Mouse (Mus musculus): Measurements from ENCODE around the gene Lmx1b. TPM values are rescaled to one million over a fixed set of nuclear protein-coding genes. Genes with fewer than 3 reads are reported as not detected.

Gene Lmx1b
- polyA plus RNA-seq, 1 experiment from 2014 or later = 0.43 TPM

GRCm38 (mm10) chr2:33595085-33595423 is 45.3 kb downstream of the Lmx1b start:
- Histone ChIP-seq H3K27me3 (replicated peaks; ENCODE audit: control insufficient read depth, insufficient read depth, low read length) (no peaks in the 10 kb centered on the region), H3K9ac (ENCODE audit: low read depth, low read length) (no peak overlapping the region), H3K4me1 (ENCODE audit: control insufficient read depth, insufficient read depth, low read length) (peaks cover 19% of the 10 kb centered on the region), H3K36me3 (ENCODE audit: control insufficient read depth, insufficient read depth, low read length) (no peaks in the 10 kb centered on the region), H3K9me3 (ENCODE audit: control insufficient read depth, low read length) (no peaks in the 10 kb centered on the region), H3K4me2 (ENCODE audit: low read depth, low read length) (no peak overlapping the region), H3K27ac (replicated peaks; ENCODE audit: low read depth, low read length) (no peak overlapping the region; the same call in 1 of the 2 replicates), H3K4me3 (ENCODE audit: low read depth, low read length) (no peak overlapping the region)
- DNase-seq (ENCODE audit: low spot score) (no peak), ATAC-seq (ENCODE audit: low read depth) (peak; percentile 34)
- 18% methylated on average over 6 of the region's 7 CpGs for WGBS

GRCm38 (mm10) chr2:33594181-33595084 is 45.9 kb downstream of the Lmx1b start:
- 50% methylated on average over 8 of the region's 9 CpGs for WGBS
- Histone ChIP-seq H3K9ac (ENCODE audit: low read depth, low read length) (no peak overlapping the region), H3K27ac (replicated peaks; ENCODE audit: low read depth, low read length) (no peak overlapping the region; the same call in 1 of the 2 replicates), H3K4me2 (ENCODE audit: low read depth, low read length) (no peak overlapping the region), H3K4me1 (ENCODE audit: control insufficient read depth, insufficient read depth, low read length) (peaks cover 19% of the 10 kb centered on the region), H3K36me3 (ENCODE audit: control insufficient read depth, insufficient read depth, low read length) (no peaks in the 10 kb centered on the region), H3K9me3 (ENCODE audit: control insufficient read depth, low read length) (no peaks in the 10 kb centered on the region), H3K27me3 (replicated peaks; ENCODE audit: control insufficient read depth, insufficient read depth, low read length) (no peaks in the 10 kb centered on the region), H3K4me3 (ENCODE audit: low read depth, low read length) (no peak overlapping the region)
- DNase-seq (ENCODE audit: low spot score) = no peak
- peak; percentile 37; the same call in 1 of the 2 replicates for ATAC-seq (ENCODE audit: low read depth)

GRCm38 (mm10) chr2:33592931-33593555 is 47.3 kb downstream of the Lmx1b start:
- Histone ChIP-seq H3K36me3 (ENCODE audit: control insufficient read depth, insufficient read depth, low read length) (no peaks in the 10 kb centered on the region), H3K9ac (ENCODE audit: low read depth, low read length) (no peak overlapping the region), H3K9me3 (ENCODE audit: control insufficient read depth, low read length) (no peaks in the 10 kb centered on the region), H3K4me2 (ENCODE audit: low read depth, low read length) (no peak overlapping the region), H3K27me3 (replicated peaks; ENCODE audit: control insufficient read depth, insufficient read depth, low read length) (no peaks in the 10 kb centered on the region), H3K27ac (replicated peaks; ENCODE audit: low read depth, low read length) (no peak overlapping the region), H3K4me1 (ENCODE audit: control insufficient read depth, insufficient read depth, low read length) (peaks cover 19% of the 10 kb centered on the region), H3K4me3 (ENCODE audit: low read depth, low read length) (no peak overlapping the region)
- ATAC-seq (ENCODE audit: low read depth) (peak; percentile 42; the same call in 1 of the 2 replicates), DNase-seq (ENCODE audit: low spot score) (peak; percentile 54)
- 18% methylated on average over 12 of the region's 12 CpGs for WGBS

GRCm38 (mm10) chr2:33589280-33589679 is 51.0 kb downstream of the Lmx1b start:
- Histone ChIP-seq H3K4me2 (ENCODE audit: low read depth, low read length) (no peak overlapping the region), H3K9ac (ENCODE audit: low read depth, low read length) (no peak overlapping the region), H3K27me3 (replicated peaks; ENCODE audit: control insufficient read depth, insufficient read depth, low read length) (no peaks in the 10 kb centered on the region), H3K4me1 (ENCODE audit: control insufficient read depth, insufficient read depth, low read length) (peaks cover 26% of the 10 kb centered on the region), H3K27ac (replicated peaks; ENCODE audit: low read depth, low read length) (no peak overlapping the region), H3K9me3 (ENCODE audit: control insufficient read depth, low read length) (no peaks in the 10 kb centered on the region), H3K4me3 (ENCODE audit: low read depth, low read length) (no peak overlapping the region), H3K36me3 (ENCODE audit: control insufficient read depth, insufficient read depth, low read length) (no peaks in the 10 kb centered on the region)
- ATAC-seq (ENCODE audit: low read depth) = no peak
- no peak for DNase-seq (ENCODE audit: low spot score)
- WGBS = 64% methylated on average over 9 of the region's 9 CpGs

GRCm38 (mm10) chr2:33584937-33585910 is 55.1 kb downstream of the Lmx1b start:
- H3K9ac ChIP-seq (ENCODE audit: low read depth, low read length) = peak overlapping the region; percentile 35; the same call in 1 of the 2 replicates
- H3K4me1 ChIP-seq (ENCODE audit: control insufficient read depth, insufficient read depth, low read length) = peaks cover 28% of the 10 kb centered on the region

GRCm38 (mm10) chr2:33583761-33584160 is 56.5 kb downstream of the Lmx1b start:
- no peaks in the 10 kb centered on the region for H3K36me3 ChIP-seq (ENCODE audit: control insufficient read depth, insufficient read depth, low read length)
- no peak overlapping the region for H3K9ac ChIP-seq (ENCODE audit: low read depth, low read length)
- no peak overlapping the region for H3K4me3 ChIP-seq (ENCODE audit: low read depth, low read length)
- H3K27ac ChIP-seq (replicated peaks; ENCODE audit: low read depth, low read length) = 0 out of 2 replicates have a peak overlapping the region, but pooled peaks have one; percentile 0
- ATAC-seq (ENCODE audit: low read depth) (no peak), DNase-seq (ENCODE audit: low spot score) (no peak)
- H3K27me3 ChIP-seq (replicated peaks; ENCODE audit: control insufficient read depth, insufficient read depth, low read length) = peaks cover 53% of the 10 kb centered on the region
- no peaks in the 10 kb centered on the region for H3K9me3 ChIP-seq (ENCODE audit: control insufficient read depth, low read length)
- 22% methylated on average over 6 of the region's 6 CpGs for WGBS
- peaks cover 28% of the 10 kb centered on the region for H3K4me1 ChIP-seq (ENCODE audit: control insufficient read depth, insufficient read depth, low read length)
- no peak overlapping the region for H3K4me2 ChIP-seq (ENCODE audit: low read depth, low read length)

More at GRCm38 (mm10) chr2:33584937-33585910, 55.1 kb downstream of the Lmx1b start:
- Histone ChIP-seq H3K27me3 (replicated peaks; ENCODE audit: control insufficient read depth, insufficient read depth, low read length) (peaks cover 39% of the 10 kb centered on the region), H3K27ac (replicated peaks; ENCODE audit: low read depth, low read length) (no peak overlapping the region), H3K4me3 (ENCODE audit: low read depth, low read length) (no peak overlapping the region), H3K9me3 (ENCODE audit: control insufficient read depth, low read length) (no peaks in the 10 kb centered on the region), H3K4me2 (ENCODE audit: low read depth, low read length) (no peak overlapping the region), H3K36me3 (ENCODE audit: control insufficient read depth, insufficient read depth, low read length) (no peaks in the 10 kb centered on the region)
- DNase-seq (ENCODE audit: low spot score) (no peak), ATAC-seq (ENCODE audit: low read depth) (no peak)
- WGBS = 28% methylated on average over 28 of the region's 29 CpGs

GRCm38 (mm10) chr2:33583317-33583716 is 57.0 kb downstream of the Lmx1b start:
- 11% methylated on average over 4 of the region's 4 CpGs for WGBS
- H3K4me3 ChIP-seq (ENCODE audit: low read depth, low read length) = no peak overlapping the region
- H3K4me1 ChIP-seq (ENCODE audit: control insufficient read depth, insufficient read depth, low read length) = peaks cover 28% of the 10 kb centered on the region
- H3K4me2 ChIP-seq (ENCODE audit: low read depth, low read length) = no peak overlapping the region
- no peaks in the 10 kb centered on the region for H3K36me3 ChIP-seq (ENCODE audit: control insufficient read depth, insufficient read depth, low read length)
- H3K27me3 ChIP-seq (replicated peaks; ENCODE audit: control insufficient read depth, insufficient read depth, low read length) = peaks cover 56% of the 10 kb centered on the region
- no peaks in the 10 kb centered on the region for H3K9me3 ChIP-seq (ENCODE audit: control insufficient read depth, low read length)
- ATAC-seq (ENCODE audit: low read depth) (0 out of 2 replicates have a peak, but pooled peaks have one; percentile 45), DNase-seq (ENCODE audit: low spot score) (no peak)
- H3K27ac ChIP-seq (replicated peaks; ENCODE audit: low read depth, low read length) = no peak overlapping the region
- no peak overlapping the region for H3K9ac ChIP-seq (ENCODE audit: low read depth, low read length)

GRCm38 (mm10) chr2:33582457-33583060 is 57.8 kb downstream of the Lmx1b start:
- Histone ChIP-seq H3K4me1 (ENCODE audit: control insufficient read depth, insufficient read depth, low read length) (peaks cover 28% of the 10 kb centered on the region), H3K27me3 (replicated peaks; ENCODE audit: control insufficient read depth, insufficient read depth, low read length) (peaks cover 56% of the 10 kb centered on the region), H3K4me2 (ENCODE audit: low read depth, low read length) (no peak overlapping the region), H3K4me3 (ENCODE audit: low read depth, low read length) (no peak overlapping the region), H3K27ac (replicated peaks; ENCODE audit: low read depth, low read length) (no peak overlapping the region), H3K9me3 (ENCODE audit: control insufficient read depth, low read length) (no peaks in the 10 kb centered on the region), H3K9ac (ENCODE audit: low read depth, low read length) (no peak overlapping the region), H3K36me3 (ENCODE audit: control insufficient read depth, insufficient read depth, low read length) (no peaks in the 10 kb centered on the region)
- 13% methylated on average over 3 of the region's 5 CpGs for WGBS
- no peak for DNase-seq (ENCODE audit: low spot score)
- ATAC-seq (ENCODE audit: low read depth) = no peak
